18 mouse cellular contexts compared by ENCODE assay signal in the genomic region with DNA sequence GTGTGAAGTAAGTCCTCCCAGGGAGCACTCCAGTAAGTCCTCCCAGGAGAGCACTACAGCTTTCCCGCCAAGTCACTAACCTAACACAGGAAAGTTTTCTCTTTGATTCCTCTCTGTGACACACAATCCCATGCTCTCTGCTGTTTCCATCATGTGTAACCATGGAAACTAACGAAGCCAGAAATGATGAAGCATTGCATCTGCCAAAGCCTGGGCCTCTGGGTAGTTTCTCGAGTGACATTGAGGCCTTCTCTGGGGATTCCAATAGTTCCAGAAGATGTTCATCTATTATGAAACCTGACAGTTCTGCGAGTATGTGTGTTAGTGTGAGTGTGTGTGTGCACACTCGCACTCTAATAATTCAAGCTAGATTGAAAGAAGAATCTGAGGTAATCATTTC.
"Had no signal": no experiment of that assay in that cellular context is flagged by ENCODE, and none has a peak within 500 bp of the region (broad histone marks: within the 10 kb centered on the region; RNA-seq: fewer than 3 reads in every experiment).

No protein-coding gene starts in this region.

- H3K27ac ChIP-seq: kidney, postnatal 0 days; layer of hippocampus, adult 2 months; limb, embryonic 12.5 days; liver, embryonic 13.5 days; lung, embryonic 15.5 days; macrophage; neural tube, embryonic 13.5 days had no signal

- H3K9me3 ChIP-seq: limb, embryonic 12.5 days; liver, embryonic 13.5 days; lung, embryonic 15.5 days; megakaryocyte, embryonic 14.5 days; neural tube, embryonic 13.5 days had no signal

- H3K4me1 ChIP-seq: liver, embryonic 13.5 days; lung, embryonic 15.5 days; megakaryocyte, embryonic 14.5 days; neural tube, embryonic 13.5 days had no signal

- H3K36me3 ChIP-seq: limb, embryonic 12.5 days; liver, embryonic 13.5 days; lung, embryonic 15.5 days; neural tube, embryonic 13.5 days had no signal

- DNase-seq: kidney, postnatal 4 days; liver; liver, embryonic 13.5 days; liver, postnatal 0 days; lung, postnatal 14 days; midbrain, embryonic 14.5 days; retina, postnatal 1 day; right cerebral cortex, postnatal 4 days; spleen, adult 18-20 months; thymus, adult 18-20 months; thymus, postnatal 14 days had no signal

- ATAC-seq: liver, postnatal 0 days had no signal

- H3K4me3 ChIP-seq: layer of hippocampus, adult 2 months; limb, embryonic 12.5 days; liver, embryonic 13.5 days; lung, embryonic 15.5 days; megakaryocyte, embryonic 14.5 days; neural tube, embryonic 13.5 days had no signal

- H3K27me3 ChIP-seq: limb, embryonic 12.5 days; liver, embryonic 13.5 days; lung, embryonic 15.5 days; megakaryocyte, embryonic 14.5 days; neural tube, embryonic 13.5 days had no signal

- H3K4me2 ChIP-seq: limb, embryonic 12.5 days; liver, embryonic 13.5 days; lung, embryonic 15.5 days; neural tube, embryonic 13.5 days had no signal

- H3K9ac ChIP-seq: limb, embryonic 12.5 days; liver, embryonic 13.5 days; liver, postnatal 0 days; lung, embryonic 15.5 days; neural tube, embryonic 13.5 days had no signal
